Mouse (Mus musculus): ENCODE data around the gene G6pc2. TPM values are rescaled to one million over a fixed set of nuclear protein-coding genes. Genes with fewer than 3 reads are reported as not detected.

Gene G6pc2
- 0.19 and 0.31 TPM in 2 replicates for polyA plus RNA-seq (2015; fragmentation: Nextera tagmentation; extraction: Ambion mirVana)

- no peak for ATAC-seq (ENCODE audit: low FRiP score)
- H3K4me3 ChIP-seq (replicated peaks) = no peak within 1 kb of the TSS
- WGBS = 75% methylated on average over 7 of the region's 7 CpGs
Observed at GRCm38 (mm10) chr2:69210773-69211172, at the start of gene G6pc2. G6pc2 (plus strand) TSS chr2:69211073.

DNA sequence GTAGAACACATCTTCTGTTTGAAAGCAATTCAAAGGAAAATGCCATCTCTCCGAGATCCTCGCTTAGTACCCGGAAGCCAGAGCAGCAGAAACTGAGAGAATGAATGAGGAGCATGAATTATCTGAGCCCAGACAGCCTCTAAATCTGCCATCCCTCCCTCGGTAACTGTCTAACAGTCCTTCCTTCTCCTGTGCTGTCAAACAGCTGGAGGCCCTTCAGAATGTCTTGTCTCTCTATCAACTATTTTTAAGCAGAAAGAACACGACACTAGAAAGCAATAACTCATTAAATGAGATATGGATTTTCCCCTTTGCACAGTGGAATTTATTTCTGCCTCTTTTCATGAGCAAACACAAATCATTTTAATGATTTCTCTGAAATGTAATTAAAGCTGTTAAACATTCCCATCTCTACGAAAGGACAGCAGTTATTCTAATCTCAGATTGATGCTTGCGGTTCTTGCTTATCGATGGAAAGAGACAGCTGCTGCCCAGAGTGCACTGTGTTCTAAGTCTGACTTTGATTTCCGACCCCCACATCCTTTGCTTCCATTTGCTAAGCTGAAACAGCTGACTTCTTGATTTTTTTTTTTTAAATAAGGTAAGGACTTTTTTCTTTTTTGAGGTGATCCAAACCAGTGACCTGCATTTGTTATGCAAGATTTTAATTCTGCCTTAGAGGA is 40.3 kb upstream of the G6pc2 start:
- ATAC-seq (ENCODE audit: low FRiP score) = peak; percentile 59; the same call in 1 of the 2 replicates
- H3K4me1 ChIP-seq = no peaks in the 10 kb centered on the region
- 34% methylated on average over 9 of the region's 9 CpGs for WGBS
- H3K9me3 ChIP-seq (replicated peaks) = no peaks in the 10 kb centered on the region
- no peak overlapping the region for H3K4me3 ChIP-seq (replicated peaks)
- no peaks in the 10 kb centered on the region for H3K36me3 ChIP-seq
- no peak overlapping the region for H3K4me2 ChIP-seq
- H3K9ac ChIP-seq (replicated peaks) = no peak overlapping the region
- H3K27me3 ChIP-seq (replicated peaks) = no peaks in the 10 kb centered on the region
- no peak overlapping the region for H3K27ac ChIP-seq (replicated peaks)

More at GRCm38 (mm10) chr2:69210773-69211172, at the start of gene G6pc2:
- Histone ChIP-seq H3K36me3 (no peaks in the 10 kb centered on the region), H3K4me1 (peaks cover 4% of the 10 kb centered on the region; the same call in 1 of the 2 replicates), H3K9me3 (replicated peaks) (no peaks in the 10 kb centered on the region), H3K9ac (replicated peaks) (no peak within 1 kb of the TSS), H3K4me2 (no peak within 1 kb of the TSS), H3K27me3 (replicated peaks) (no peaks in the 10 kb centered on the region), H3K27ac (replicated peaks) (no peak within 1 kb of the TSS)

DNA sequence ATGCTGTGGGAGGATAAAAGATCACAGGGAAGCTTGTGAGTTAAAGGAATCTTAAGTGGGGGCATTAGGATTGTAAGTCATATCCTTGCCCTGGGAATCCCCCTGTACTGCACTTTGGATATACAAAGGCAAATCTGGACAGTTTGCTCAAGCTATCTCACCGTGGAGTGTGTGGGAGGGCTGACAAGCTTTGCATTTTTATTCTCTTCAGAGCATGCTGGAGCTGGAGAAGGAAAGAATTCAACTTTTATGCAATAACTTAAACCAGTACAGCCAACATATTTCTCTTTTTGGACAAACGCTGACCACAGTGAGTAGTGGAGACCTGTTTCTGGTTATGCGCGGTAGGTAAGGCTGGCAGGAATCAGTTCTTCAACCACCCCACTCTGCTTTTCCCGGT is 35.6 kb upstream of the G6pc2 start:
- Histone ChIP-seq H3K4me3 (replicated peaks) (no peak overlapping the region), H3K27ac (replicated peaks) (no peak overlapping the region), H3K4me1 (no peaks in the 10 kb centered on the region), H3K27me3 (replicated peaks) (no peaks in the 10 kb centered on the region), H3K36me3 (no peaks in the 10 kb centered on the region), H3K4me2 (no peak overlapping the region), H3K9ac (replicated peaks) (no peak overlapping the region), H3K9me3 (replicated peaks) (no peaks in the 10 kb centered on the region)
- ATAC-seq (ENCODE audit: low FRiP score) = no peak
- WGBS = 79% methylated on average over 5 of the region's 5 CpGs

DNA sequence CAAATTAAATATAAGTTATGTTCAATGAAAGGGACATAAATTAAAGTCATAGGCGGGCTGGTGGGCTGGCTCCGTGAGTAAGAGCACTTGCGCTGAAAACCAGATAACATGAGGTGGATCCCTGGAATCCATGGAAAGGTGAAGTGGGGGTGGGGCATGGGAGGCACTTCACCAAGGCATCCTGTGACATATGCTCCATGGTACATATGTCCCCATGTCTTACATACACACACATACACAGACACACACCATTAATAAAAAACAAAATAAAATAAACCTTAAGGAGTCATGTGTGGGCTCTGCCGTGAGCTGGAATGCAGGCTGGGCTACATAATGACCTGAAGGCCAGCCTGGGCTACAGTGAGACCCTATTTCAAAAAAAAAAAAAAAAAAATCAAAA is 31.2 kb upstream of the G6pc2 start:
- Histone ChIP-seq H3K4me2 (no peak overlapping the region), H3K4me3 (replicated peaks) (no peak overlapping the region), H3K9ac (replicated peaks) (no peak overlapping the region), H3K27me3 (replicated peaks) (no peaks in the 10 kb centered on the region), H3K4me1 (no peaks in the 10 kb centered on the region), H3K9me3 (replicated peaks) (no peaks in the 10 kb centered on the region), H3K27ac (replicated peaks) (no peak overlapping the region), H3K36me3 (no peaks in the 10 kb centered on the region)
- ATAC-seq (ENCODE audit: low FRiP score) = no peak
- WGBS = 89% methylated on average over 4 of the region's 4 CpGs

DNA sequence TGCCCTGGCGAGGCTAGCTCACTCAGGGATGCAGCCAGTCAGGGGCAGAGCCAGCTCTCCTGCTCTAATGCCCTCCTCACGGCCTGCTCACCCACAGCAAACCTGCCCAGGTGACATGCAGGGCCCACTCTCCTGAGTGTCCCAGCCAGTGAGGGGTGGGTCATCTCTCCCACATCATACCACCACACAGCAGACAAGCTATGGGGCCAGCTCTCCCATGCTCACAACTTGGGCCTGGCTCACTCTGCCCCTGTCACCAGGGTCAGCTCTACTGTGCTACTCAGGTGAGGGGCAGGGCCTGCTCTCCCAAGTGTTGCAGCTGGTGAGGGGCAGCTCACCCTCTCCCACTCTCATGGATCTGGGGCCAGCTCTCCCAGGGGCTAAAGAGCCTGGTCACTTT is 22.9 kb upstream of the G6pc2 start:
- Histone ChIP-seq H3K4me2 (no peak overlapping the region), H3K9me3 (replicated peaks) (no peaks in the 10 kb centered on the region), H3K4me1 (no peaks in the 10 kb centered on the region), H3K36me3 (no peaks in the 10 kb centered on the region), H3K27ac (replicated peaks) (no peak overlapping the region), H3K4me3 (replicated peaks) (no peak overlapping the region), H3K27me3 (replicated peaks) (no peaks in the 10 kb centered on the region), H3K9ac (replicated peaks) (no peak overlapping the region)
- peak; percentile 28; the same call in 1 of the 2 replicates for ATAC-seq (ENCODE audit: low FRiP score)
- 93% methylated on average over 2 of the region's 2 CpGs for whole genome bisulfite sequencing

- ATAC-seq (ENCODE audit: low FRiP score) = no peak
- H3K4me3 ChIP-seq (replicated peaks) = no peak overlapping the region
- 77% methylated on average over 6 of the region's 6 CpGs for WGBS
- no peak overlapping the region for H3K9ac ChIP-seq (replicated peaks)
- no peaks in the 10 kb centered on the region for H3K36me3 ChIP-seq
- H3K27ac ChIP-seq (replicated peaks) = no peak overlapping the region
- no peaks in the 10 kb centered on the region for H3K4me1 ChIP-seq
- H3K4me2 ChIP-seq = no peak overlapping the region
- H3K9me3 ChIP-seq (replicated peaks) = no peaks in the 10 kb centered on the region
- H3K27me3 ChIP-seq (replicated peaks) = no peaks in the 10 kb centered on the region
Observed at GRCm38 (mm10) chr2:69188732-69189131, 22.1 kb upstream of the G6pc2 start.

- no peak overlapping the region for H3K4me2 ChIP-seq
- no peak overlapping the region for H3K9ac ChIP-seq (replicated peaks)
- H3K9me3 ChIP-seq (replicated peaks) = no peaks in the 10 kb centered on the region
- H3K27me3 ChIP-seq (replicated peaks) = no peaks in the 10 kb centered on the region
- ATAC-seq (ENCODE audit: low FRiP score) = no peak
- no peaks in the 10 kb centered on the region for H3K36me3 ChIP-seq
- no peaks in the 10 kb centered on the region for H3K4me1 ChIP-seq
- no peak overlapping the region for H3K4me3 ChIP-seq (replicated peaks)
- WGBS = 50% methylated on average over 4 of the region's 4 CpGs
- no peak overlapping the region for H3K27ac ChIP-seq (replicated peaks)
Observed at GRCm38 (mm10) chr2:69189222-69189621, 21.7 kb upstream of the G6pc2 start.

DNA sequence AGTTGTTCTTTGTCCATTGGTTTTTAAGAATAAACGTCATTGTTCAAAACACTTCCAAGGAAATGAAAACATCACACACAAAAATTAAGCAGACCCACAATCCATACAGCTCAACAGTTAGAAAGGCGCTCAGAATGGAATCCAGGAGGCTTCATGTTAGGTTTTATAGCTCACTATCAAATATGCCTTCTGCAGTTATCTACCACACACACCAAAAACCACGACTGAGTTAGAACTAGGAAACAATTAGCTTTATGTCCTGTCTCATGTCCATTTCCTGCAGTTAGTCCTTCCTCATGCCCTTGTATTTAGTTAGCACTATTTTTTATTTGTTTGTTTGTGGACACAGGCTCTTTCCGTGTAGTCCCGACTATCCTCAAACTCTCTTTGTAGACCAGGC is 19.8 kb upstream of the G6pc2 start:
- no peak for ATAC-seq (ENCODE audit: low FRiP score)

GRCm38 (mm10) chr2:69193555-69193954 is 17.3 kb upstream of the G6pc2 start:
- WGBS = 76% methylated on average over 5 of the region's 5 CpGs
- no peaks in the 10 kb centered on the region for H3K36me3 ChIP-seq
- no peak for ATAC-seq (ENCODE audit: low FRiP score)

More for the DNA sequence above, 19.8 kb upstream of the G6pc2 start:
- no peak overlapping the region for H3K4me2 ChIP-seq
- H3K36me3 ChIP-seq = no peaks in the 10 kb centered on the region
- no peaks in the 10 kb centered on the region for H3K27me3 ChIP-seq (replicated peaks)
- no peaks in the 10 kb centered on the region for H3K4me1 ChIP-seq
- no peaks in the 10 kb centered on the region for H3K9me3 ChIP-seq (replicated peaks)
- H3K4me3 ChIP-seq (replicated peaks) = no peak overlapping the region
- H3K27ac ChIP-seq (replicated peaks) = no peak overlapping the region
- 88% methylated on average over 5 of the region's 5 CpGs for WGBS
- no peak overlapping the region for H3K9ac ChIP-seq (replicated peaks)

GRCm38 (mm10) chr2:69205185-69205584 is 5.7 kb upstream of the G6pc2 start:
- Histone ChIP-seq H3K27me3 (replicated peaks) (no peaks in the 10 kb centered on the region), H3K9me3 (replicated peaks) (no peaks in the 10 kb centered on the region), H3K4me2 (peak overlapping the region; percentile 96), H3K9ac (replicated peaks) (peak overlapping the region; percentile 47; the same call in 1 of the 2 replicates), H3K4me1 (peaks cover 14% of the 10 kb centered on the region; the same call in 1 of the 2 replicates), H3K36me3 (no peaks in the 10 kb centered on the region), H3K27ac (replicated peaks) (no peak overlapping the region), H3K4me3 (replicated peaks) (peak overlapping the region; percentile 71)
- 13% methylated on average over 6 of the region's 6 CpGs for WGBS
- ATAC-seq (ENCODE audit: low FRiP score) = no peak

More at GRCm38 (mm10) chr2:69193555-69193954, 17.3 kb upstream of the G6pc2 start:
- H3K4me3 ChIP-seq (replicated peaks) = no peak overlapping the region
- no peak overlapping the region for H3K27ac ChIP-seq (replicated peaks)
- no peaks in the 10 kb centered on the region for H3K9me3 ChIP-seq (replicated peaks)
- no peaks in the 10 kb centered on the region for H3K4me1 ChIP-seq
- no peak overlapping the region for H3K9ac ChIP-seq (replicated peaks)
- no peak overlapping the region for H3K4me2 ChIP-seq
- H3K27me3 ChIP-seq (replicated peaks) = no peaks in the 10 kb centered on the region

- Histone ChIP-seq H3K27ac (replicated peaks) (no peak within 1 kb of the TSS), H3K9me3 (replicated peaks) (no peaks in the 10 kb centered on the region), H3K36me3 (no peaks in the 10 kb centered on the region), H3K4me3 (replicated peaks) (peak within 1 kb of the TSS; percentile 71), H3K4me1 (peaks cover 14% of the 10 kb centered on the region; the same call in 1 of the 2 replicates), H3K27me3 (replicated peaks) (no peaks in the 10 kb centered on the region), H3K9ac (replicated peaks) (peak within 1 kb of the TSS; percentile 47), H3K4me2 (peak within 1 kb of the TSS; percentile 96)
- under 1% methylated on average over 44 of the region's 46 CpGs for WGBS
- peak; percentile 100 for ATAC-seq (ENCODE audit: low FRiP score)
Observed at GRCm38 (mm10) chr2:69205791-69206351, 5.0 kb upstream of the G6pc2 start, which contains the start of gene Spc25. Spc25 (minus strand) TSS chr2:69206194.

GRCm38 (mm10) chr2:69206523-69206922 is 4.3 kb upstream of the G6pc2 start:
- ATAC-seq (ENCODE audit: low FRiP score) = no peak
- H3K27ac ChIP-seq (replicated peaks) = no peak overlapping the region
- H3K4me1 ChIP-seq = peaks cover 14% of the 10 kb centered on the region; the same call in 1 of the 2 replicates
- H3K36me3 ChIP-seq = no peaks in the 10 kb centered on the region
- H3K27me3 ChIP-seq (replicated peaks) = no peaks in the 10 kb centered on the region
- H3K9me3 ChIP-seq (replicated peaks) = no peaks in the 10 kb centered on the region
- H3K4me3 ChIP-seq (replicated peaks) = no peak overlapping the region
- H3K9ac ChIP-seq (replicated peaks) = no peak overlapping the region
- H3K4me2 ChIP-seq = peak overlapping the region; percentile 96
- WGBS = 25% methylated on average over 7 of the region's 7 CpGs
